Mouse (Mus musculus): ENCODE data around the gene Aaas.

Gene Aaas

DNA sequence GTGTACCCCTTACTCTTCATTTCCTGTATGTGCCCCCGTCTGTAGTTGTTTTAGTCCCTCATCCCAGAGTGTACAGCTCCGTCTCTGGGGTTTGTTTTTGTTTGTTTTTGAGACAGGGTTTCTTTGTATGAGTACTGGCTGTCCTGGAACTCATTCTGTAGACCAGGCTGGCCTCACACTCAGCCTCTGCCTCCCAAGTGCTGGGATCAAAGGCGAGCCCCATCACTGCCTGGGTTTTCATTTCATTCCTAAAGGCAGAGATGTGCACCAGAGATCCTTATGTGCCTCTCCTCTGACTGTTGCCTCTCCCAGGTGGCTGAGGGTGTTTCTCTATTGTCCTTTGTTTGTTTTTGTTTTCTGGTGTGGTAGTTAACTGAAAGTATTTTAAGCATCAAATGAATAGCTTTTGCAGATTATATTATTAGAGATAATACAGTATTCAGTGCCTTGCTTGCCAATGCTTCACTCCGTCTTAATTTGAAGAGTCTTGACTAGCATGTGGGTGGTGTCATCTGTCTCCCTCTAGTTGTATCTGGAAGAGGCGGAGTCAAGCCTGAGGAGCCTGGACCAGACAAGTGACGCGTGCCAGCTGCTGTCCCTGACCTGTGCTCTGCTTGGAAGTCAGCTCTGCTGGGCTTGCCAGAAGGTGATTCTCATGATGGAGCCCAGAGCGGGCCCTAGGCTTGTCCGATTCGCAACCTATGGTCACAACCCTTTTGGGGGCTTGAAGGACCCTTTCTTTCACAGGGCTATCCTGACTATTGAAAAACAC is 40.3 kb downstream of the Aaas start:
- DNase-seq (ENCODE audit: extremely low spot score, low spot score), result no peak

GRCm38 (mm10) chr15:102308717-102309116 is 41.9 kb downstream of the Aaas start:
- no peak for DNase-seq (ENCODE audit: extremely low spot score, low spot score)

DNA sequence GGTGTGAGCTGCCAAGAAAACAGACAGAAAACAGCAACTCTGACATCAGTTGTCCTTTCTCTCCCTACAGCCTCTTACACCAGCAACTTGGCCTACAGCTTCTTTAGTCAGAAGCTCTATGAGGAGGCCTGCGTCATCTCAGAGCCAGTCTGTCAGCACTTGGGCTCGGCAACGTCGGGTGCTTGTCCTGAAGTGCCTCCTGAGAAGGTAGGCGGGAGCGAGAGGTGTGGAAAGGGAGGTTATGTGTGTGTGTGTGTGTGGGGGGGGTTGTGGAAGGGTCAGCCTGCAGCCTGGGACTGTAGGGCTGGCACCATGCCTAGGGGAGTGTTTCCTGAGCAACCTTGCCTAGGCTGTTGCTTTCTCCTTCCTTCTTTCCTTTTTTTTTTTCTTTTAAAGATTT is 48.0 kb downstream of the Aaas start:
- no peak for DNase-seq (ENCODE audit: extremely low spot score, low spot score)

DNA sequence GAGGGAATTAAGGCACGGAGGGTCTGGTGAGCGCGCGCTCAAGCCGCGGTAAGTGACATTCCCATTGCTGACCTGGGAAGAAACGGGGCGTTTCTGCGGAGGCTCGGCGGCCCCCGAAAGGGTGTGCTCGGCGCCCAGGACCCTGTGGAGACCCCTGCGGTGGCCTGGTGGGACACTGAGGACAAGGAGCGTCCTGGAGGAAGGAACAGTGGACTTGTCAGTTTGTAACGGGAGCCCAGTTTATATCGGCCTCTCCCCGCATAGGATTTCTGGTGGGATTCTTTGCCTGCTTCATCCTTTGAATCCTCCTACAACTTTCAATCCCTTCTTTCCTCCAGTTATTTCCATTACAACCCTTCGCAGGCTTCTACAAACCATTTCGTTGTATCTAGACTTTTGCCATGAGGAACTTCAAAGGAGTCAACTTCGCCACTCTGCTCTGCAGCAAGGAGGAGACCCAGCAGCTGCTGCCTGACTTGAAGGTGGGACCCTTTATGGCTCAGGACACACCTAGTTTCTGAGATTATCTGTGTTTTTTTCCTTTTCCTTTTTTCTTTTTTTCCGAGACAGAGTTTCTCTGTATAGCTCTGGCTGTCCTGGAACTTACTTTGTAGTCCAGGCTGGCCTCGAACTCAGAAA is 54.1 kb downstream of the Aaas start:
- DNase-seq (ENCODE audit: extremely low spot score, low spot score), result no peak

DNA sequence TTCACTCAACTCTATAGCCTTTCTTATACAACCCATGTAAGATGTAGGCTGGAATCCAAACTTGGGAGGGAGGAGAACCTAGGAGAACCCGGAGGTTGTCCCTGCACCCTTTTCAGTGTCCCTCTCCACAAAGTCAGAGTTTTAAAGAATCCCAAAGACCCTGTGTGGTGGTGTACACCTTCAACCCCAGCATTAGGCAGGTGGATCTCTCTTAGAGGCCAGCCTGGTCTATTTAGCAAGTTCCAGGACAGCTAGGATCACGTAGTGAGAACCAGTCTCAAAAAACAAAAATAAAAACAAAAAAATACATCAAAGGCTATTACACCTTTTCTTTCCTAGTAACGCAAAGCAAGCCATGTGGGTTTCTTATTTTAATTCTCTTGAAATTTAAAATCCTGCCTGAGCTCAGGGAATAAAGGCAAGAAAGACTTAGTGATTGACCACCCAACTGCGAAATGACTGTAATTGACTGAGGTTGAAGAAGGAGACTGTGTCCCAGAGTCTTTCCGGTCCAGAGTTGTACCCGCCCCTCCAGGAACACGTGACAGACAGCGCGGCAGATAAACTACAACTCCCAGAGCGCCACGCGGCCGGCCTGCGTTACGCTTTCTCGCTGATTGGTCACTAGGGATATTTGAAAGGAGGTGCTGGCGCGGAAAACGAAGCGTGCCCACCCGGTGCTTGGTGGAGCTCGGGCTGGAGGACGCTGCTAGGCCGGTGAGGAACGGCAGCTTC is 54.8 kb downstream of the Aaas start, which contains the start of gene Espl1:
Espl1 (plus strand) TSS at position 634 of the 735 bp plus-strand sequence.
- peak; percentile 96 for DNase-seq (ENCODE audit: extremely low spot score, low spot score)

Data from neural tube, embryonic 10.5 days (tissue).